Mouse (Mus musculus): Measurements from ENCODE around the gene Dohh. TPM values are rescaled to one million over a fixed set of nuclear protein-coding genes. Genes with fewer than 3 reads are reported as not detected.

Gene Dohh
- polyA plus RNA-seq, 1 experiment = 114 TPM

DNA sequence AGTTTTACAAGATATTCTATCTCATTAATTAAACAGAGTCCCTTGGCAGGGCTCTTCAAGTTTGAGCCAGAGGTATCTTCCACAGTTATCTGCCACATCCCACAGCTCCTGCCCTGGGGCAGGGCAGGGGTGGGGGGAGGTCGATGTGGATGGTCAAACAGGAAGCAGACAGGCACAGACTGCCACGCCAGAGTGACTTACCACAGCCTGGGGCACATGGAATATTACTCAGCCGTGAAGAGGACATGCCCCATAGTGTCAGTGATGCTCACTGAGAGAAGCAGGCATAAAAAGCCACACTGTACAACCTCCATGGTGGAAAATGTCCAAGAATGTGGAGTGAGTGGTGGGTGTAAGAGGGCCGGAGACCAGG lies 39.1 kb upstream of the Dohh start:
- H3K4me3 ChIP-seq (replicated peaks) = no peak overlapping the region
- TF ChIP-seq FLI1 (IDR thresholded peaks at IDR 0.05; ENCODE audit: low read length) = no peak
- no peak for TF ChIP-seq GATA1 (IDR thresholded peaks at IDR 0.05; ENCODE audit: borderline replicate concordance, low read length)
- H3K9me3 ChIP-seq = no peaks in the 10 kb centered on the region
- H3K27me3 ChIP-seq (replicated peaks) = peaks cover 12% of the 10 kb centered on the region
- peaks cover 39% of the 10 kb centered on the region for H3K36me3 ChIP-seq (replicated peaks; ENCODE audit: low read length)
- peaks cover 92% of the 10 kb centered on the region for H3K4me1 ChIP-seq

DNA sequence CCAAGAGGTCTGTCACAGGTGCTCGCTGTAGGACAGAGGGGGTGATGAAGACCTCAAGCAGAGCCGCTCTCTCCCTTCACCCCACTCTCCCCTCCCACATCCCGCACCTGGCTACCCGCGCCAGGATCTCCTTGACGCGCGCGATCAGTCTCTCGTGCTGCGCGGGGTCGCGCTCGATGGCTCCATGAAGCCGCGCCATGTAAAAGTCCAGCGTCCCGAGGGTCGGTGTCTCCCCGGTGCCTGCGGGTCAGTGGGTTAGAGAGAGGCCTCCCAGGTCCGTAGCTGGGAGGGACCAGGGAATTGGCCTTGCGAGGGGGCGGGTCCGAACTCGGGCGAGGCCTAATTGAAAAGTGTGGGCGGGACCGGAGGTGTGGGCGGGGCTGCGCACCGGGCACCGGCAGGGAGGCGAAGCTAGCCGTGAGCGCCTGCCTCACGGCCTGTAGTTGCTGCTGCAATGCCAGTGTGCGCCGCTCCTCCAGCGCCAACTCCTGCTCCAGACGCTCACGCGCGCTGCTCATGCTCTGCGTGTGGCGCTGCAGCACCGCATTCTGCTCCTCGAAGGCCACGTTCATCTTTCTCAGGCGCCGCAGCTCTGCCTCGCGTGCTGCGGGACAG lies 37.7 kb upstream of the Dohh start:
- Histone ChIP-seq H3K4me3 (replicated peaks) (peak overlapping the region; percentile 85), H3K4me1 (peaks cover 86% of the 10 kb centered on the region), H3K27me3 (replicated peaks) (peaks cover 12% of the 10 kb centered on the region), H3K36me3 (replicated peaks; ENCODE audit: low read length) (peaks cover 39% of the 10 kb centered on the region), H3K9me3 (no peaks in the 10 kb centered on the region)
- TF ChIP-seq FLI1 (IDR thresholded peaks at IDR 0.05; ENCODE audit: low read length) (no peak), GATA1 (IDR thresholded peaks at IDR 0.05; ENCODE audit: borderline replicate concordance, low read length) (no peak)

DNA sequence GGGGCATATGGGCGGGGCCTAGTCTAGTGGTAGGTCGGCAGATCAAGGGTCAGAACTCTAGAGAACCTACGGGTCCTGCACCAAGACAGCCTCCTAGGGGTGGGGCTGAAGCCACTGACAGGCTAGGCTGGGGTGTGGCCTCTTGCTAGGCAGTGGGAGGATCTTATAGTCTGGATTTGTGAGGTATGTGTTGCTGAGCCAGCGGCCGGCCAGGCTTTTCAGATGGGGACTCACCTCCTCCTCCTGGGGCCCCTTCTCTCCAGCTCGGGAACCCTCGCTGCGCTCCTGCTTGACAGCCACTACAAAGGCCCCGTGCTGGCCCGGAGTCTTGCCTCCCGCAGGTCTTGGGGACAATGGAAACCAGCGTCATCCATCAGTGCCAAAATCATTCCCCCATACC lies 35.1 kb upstream of the Dohh start:
- peak overlapping the region; percentile 99 for H3K4me3 ChIP-seq (replicated peaks)
- no peak for TF ChIP-seq GATA1 (IDR thresholded peaks at IDR 0.05; ENCODE audit: borderline replicate concordance, low read length)
- TF ChIP-seq FLI1 (IDR thresholded peaks at IDR 0.05; ENCODE audit: low read length) = no peak
- peaks cover 39% of the 10 kb centered on the region for H3K36me3 ChIP-seq (replicated peaks; ENCODE audit: low read length)
- H3K9me3 ChIP-seq = no peaks in the 10 kb centered on the region
- H3K27me3 ChIP-seq (replicated peaks) = no peaks in the 10 kb centered on the region
- H3K4me1 ChIP-seq = peaks cover 73% of the 10 kb centered on the region

DNA sequence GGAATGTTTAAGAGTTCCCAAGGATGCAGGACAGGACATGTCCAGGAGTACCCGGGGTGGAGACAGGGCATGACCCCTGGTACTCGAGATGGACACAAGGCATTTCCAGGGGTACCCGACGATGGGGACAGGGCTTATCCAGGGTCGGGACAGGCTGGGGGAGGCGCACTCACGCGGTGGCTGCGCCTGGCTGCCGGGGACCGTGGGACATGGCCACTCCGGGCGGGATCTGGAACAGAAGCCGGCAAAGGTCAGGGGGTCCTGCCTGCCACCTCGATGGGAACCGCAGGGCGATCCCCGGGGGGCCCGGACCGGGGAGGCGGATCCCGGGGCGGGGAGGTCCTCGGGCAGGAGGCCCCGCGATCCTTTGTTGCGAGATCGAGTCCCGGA lies 34.3 kb upstream of the Dohh start:
- H3K27me3 ChIP-seq (replicated peaks) = no peaks in the 10 kb centered on the region
- H3K4me3 ChIP-seq (replicated peaks) = peak overlapping the region; percentile 99
- H3K9me3 ChIP-seq = no peaks in the 10 kb centered on the region
- H3K36me3 ChIP-seq (replicated peaks; ENCODE audit: low read length) = peaks cover 39% of the 10 kb centered on the region
- peaks cover 74% of the 10 kb centered on the region for H3K4me1 ChIP-seq
- no peak for TF ChIP-seq GATA1 (IDR thresholded peaks at IDR 0.05; ENCODE audit: borderline replicate concordance, low read length)
- no peak for TF ChIP-seq FLI1 (IDR thresholded peaks at IDR 0.05; ENCODE audit: low read length)

DNA sequence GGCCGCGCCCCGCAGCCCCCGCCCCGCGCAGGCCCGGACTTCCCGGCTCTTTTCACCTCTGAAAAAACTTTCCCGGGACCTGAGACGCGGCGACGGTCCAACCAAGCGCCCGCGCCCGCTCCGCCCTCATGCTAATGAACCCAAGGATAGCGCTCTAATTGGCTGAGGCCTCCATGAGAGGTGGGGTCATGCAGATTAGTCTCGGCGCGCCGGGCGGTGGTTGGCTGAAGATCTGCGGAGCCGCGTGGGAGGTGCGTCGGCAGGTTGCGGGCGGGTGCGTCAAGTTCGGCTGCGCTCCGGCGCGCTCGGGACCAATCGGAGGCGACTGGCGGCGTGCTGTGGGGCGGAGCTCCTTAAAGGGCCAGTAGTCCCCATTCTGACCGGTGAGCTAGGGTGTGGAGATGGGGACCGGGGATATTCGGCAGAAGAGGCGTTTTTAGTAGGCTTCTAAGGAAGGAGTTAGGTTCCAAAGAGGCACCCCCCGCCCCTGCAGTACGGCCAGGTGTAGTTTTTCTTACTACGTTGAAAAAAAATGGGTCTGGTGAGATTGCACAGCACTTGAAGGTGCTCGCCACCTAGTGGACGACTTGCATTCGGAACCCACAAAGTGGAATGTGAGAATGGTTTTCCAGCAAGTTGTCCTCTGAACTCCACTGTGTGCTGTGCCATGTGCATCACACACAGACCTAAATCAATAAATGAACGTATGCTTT lies 33.7 kb upstream of the Dohh start, which contains the start of gene Hmg20b:
Gene Hmg20b (minus strand): TSS at position 130 of the 713 bp plus-strand sequence.
- H3K36me3 ChIP-seq (replicated peaks; ENCODE audit: low read length) = peaks cover 35% of the 10 kb centered on the region
- H3K4me3 ChIP-seq (replicated peaks) = peak within 1 kb of the TSS; percentile 99
- H3K4me1 ChIP-seq = peaks cover 73% of the 10 kb centered on the region
- H3K27me3 ChIP-seq (replicated peaks) = no peaks in the 10 kb centered on the region
- TF ChIP-seq FLI1 (IDR thresholded peaks at IDR 0.05; ENCODE audit: low read length) (no peak), GATA1 (IDR thresholded peaks at IDR 0.05; ENCODE audit: borderline replicate concordance, low read length) (no peak)
- H3K9me3 ChIP-seq = no peaks in the 10 kb centered on the region

DNA sequence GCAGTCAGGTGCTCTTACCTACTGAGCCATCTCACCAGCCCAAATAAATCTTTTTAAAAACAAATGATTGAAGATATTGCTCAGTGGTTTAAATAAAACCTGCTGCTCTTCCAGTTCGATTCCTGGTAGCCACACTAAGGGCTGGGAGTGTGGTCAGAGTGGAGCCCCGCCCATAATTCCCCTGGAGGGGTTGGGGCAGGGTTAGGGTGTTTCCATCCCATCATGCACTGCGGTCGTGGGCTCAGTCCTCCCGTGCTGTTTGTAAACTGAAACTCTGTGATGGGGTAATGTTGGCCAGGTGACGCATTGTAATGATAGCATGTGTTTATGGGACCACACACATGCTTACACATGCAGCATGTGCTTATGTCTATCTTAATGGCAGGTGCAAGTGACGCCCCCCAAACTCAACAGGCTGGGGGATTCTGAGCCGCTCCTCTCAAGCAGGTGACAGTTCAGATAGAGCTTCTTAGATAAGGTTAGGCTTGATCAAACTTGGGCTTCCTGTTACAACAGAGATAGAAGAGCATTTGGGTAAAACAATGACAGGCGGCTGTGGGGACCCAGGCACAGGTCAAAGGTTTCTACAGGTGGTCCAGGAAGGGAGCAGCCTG lies 32.4 kb upstream of the Dohh start:
- Histone ChIP-seq H3K4me3 (replicated peaks) (peak overlapping the region; percentile 81), H3K27me3 (replicated peaks) (no peaks in the 10 kb centered on the region), H3K36me3 (replicated peaks; ENCODE audit: low read length) (peaks cover 22% of the 10 kb centered on the region), H3K9me3 (no peaks in the 10 kb centered on the region), H3K4me1 (peaks cover 73% of the 10 kb centered on the region)
- no peak for TF ChIP-seq GATA1 (IDR thresholded peaks at IDR 0.05; ENCODE audit: borderline replicate concordance, low read length)

DNA sequence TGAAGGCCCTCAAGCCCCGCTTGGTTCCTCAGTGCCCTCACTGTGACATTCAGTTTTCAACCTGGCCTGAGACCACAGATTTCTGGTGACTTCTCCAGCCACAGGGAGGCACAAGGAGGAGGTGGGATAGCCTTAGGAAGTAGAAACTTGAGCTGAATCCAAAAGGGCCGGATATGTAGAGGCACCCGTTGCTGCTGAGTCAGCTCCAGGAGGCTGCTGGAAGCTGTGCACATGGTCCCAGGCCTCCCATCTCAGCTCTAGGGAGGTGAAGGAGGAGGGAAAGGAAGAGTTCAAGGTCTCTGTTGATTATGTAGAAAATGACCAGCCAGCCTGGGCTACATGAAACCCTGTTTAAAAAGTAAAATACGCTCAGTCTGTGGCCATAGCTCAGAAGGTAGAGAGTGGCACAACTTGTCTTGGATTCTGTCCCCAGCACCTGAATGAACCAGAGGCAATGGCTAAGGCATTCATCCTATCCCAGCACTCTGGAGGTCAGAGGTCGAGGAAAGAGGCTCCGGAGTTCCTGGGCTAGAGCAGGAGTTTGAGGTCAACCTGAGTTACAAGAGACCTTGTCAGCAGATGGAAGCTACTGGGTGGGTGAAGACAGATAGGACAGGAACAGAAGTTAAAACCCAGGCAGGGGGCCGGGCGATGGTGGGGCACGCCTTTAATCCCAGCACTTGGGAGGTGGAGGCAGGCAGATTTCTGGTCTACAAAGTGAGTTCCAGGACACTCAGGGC lies 29.3 kb upstream of the Dohh start:
- Histone ChIP-seq H3K27me3 (replicated peaks) (no peaks in the 10 kb centered on the region), H3K4me1 (peaks cover 73% of the 10 kb centered on the region), H3K9me3 (no peaks in the 10 kb centered on the region), H3K4me3 (replicated peaks) (no peak overlapping the region), H3K36me3 (replicated peaks; ENCODE audit: low read length) (peaks cover 11% of the 10 kb centered on the region)
- TF ChIP-seq GATA1 (IDR thresholded peaks at IDR 0.05; ENCODE audit: borderline replicate concordance, low read length) (no peak), FLI1 (IDR thresholded peaks at IDR 0.05; ENCODE audit: low read length) (no peak)

DNA sequence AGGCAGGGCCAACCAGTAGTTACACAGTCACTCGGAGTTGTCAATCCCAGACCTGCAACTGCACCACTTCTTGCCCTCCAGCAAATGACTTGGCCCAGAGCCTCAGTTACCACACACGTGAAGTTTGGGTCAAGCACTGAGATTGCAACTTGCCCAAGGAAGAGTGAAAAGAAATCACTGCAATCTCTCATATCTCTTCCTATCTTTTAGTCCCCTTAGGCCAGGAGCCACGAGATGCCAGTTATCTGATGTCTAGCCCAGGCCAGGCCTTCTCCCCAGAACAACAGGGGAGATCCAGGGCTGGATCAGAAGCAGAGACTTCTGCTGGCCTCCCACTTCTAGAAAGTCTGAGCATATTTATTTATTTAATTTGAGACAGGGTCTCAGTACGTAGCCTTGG lies 28.7 kb upstream of the Dohh start:
- no peak overlapping the region for H3K4me3 ChIP-seq (replicated peaks)
- peaks cover 76% of the 10 kb centered on the region for H3K4me1 ChIP-seq
- H3K36me3 ChIP-seq (replicated peaks; ENCODE audit: low read length) = peaks cover 17% of the 10 kb centered on the region
- H3K27me3 ChIP-seq (replicated peaks) = no peaks in the 10 kb centered on the region
- no peaks in the 10 kb centered on the region for H3K9me3 ChIP-seq
- TF ChIP-seq GATA1 (IDR thresholded peaks at IDR 0.05; ENCODE audit: borderline replicate concordance, low read length) (no peak), FLI1 (IDR thresholded peaks at IDR 0.05; ENCODE audit: low read length) (no peak)

DNA sequence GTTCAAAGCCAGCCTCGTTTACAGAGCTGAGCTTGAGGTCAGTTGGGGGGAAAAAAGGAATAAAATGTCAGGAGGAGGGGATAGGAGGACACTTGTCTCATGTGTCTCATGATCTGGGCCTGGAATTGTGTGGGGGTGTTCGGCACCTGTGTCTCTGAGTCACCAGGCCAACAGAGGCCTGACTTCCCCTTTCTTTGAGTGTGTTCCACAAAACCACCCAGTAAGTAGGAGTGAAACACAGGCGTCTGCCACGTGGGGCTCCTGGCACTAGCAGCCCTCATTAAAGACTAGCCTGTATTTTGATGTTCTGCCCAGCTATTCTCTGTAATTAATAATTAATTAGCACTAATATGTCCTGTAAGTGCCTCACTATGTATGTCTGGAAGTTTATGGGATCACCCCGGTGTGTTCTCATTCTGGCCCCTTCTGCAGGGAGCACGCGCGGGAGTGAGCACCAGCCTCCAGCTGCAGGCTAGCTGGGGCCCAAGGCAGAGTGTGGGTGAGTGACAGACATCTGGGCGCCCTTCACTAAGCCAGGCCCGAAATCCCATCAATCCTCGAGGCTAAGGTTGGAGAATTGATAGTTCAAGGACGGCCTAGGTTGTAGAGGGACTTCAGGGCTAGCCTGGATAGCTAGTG lies 27.8 kb upstream of the Dohh start:
- Histone ChIP-seq H3K27me3 (replicated peaks) (no peaks in the 10 kb centered on the region), H3K4me1 (peaks cover 78% of the 10 kb centered on the region), H3K4me3 (replicated peaks) (peak overlapping the region; percentile 100), H3K36me3 (replicated peaks; ENCODE audit: low read length) (peaks cover 27% of the 10 kb centered on the region), H3K9me3 (no peaks in the 10 kb centered on the region)
- TF ChIP-seq FLI1 (IDR thresholded peaks at IDR 0.05; ENCODE audit: low read length) (no peak), GATA1 (IDR thresholded peaks at IDR 0.05; ENCODE audit: borderline replicate concordance, low read length) (no peak)

Data from megakaryocyte, embryonic 14.5 days (primary cell).